Mouse (Mus musculus): ENCODE data around the gene Tmed3.

Gene Tmed3

GRCm38 (mm10) chr9:89704265-89705196 is at the start of gene Tmed3:
TSS of gene Tmed3 (minus strand) at chr9:89705068.
- peak; percentile 95 for DNase-seq (ENCODE audit: low spot score)

GRCm38 (mm10) chr9:89740041-89740440 is 35.2 kb upstream of the Tmed3 start:
- no peak for DNase-seq (ENCODE audit: low spot score)

GRCm38 (mm10) chr9:89738295-89738694 is 33.4 kb upstream of the Tmed3 start, which contains the start of gene Ankrd34c:
TSS of gene Ankrd34c (minus strand) at chr9:89738475.
- no peak for DNase-seq (ENCODE audit: low spot score)

GRCm38 (mm10) chr9:89737888-89738287 is 33.0 kb upstream of the Tmed3 start:
- DNase-seq (ENCODE audit: low spot score) = no peak

GRCm38 (mm10) chr9:89736932-89737705 is 32.3 kb upstream of the Tmed3 start:
- no peak for DNase-seq (ENCODE audit: low spot score)

GRCm38 (mm10) chr9:89706906-89707305 is 2.0 kb upstream of the Tmed3 start:
- DNase-seq (ENCODE audit: low spot score) = peak; percentile 16

- DNase-seq (ENCODE audit: low spot score) = no peak
Measured at GRCm38 (mm10) chr9:89705197-89705533, 297 bp upstream of the Tmed3 start.

- DNase-seq (ENCODE audit: low spot score) = no peak
Measured at GRCm38 (mm10) chr9:89700910-89701457, 3.9 kb downstream of the Tmed3 start.

GRCm38 (mm10) chr9:89695143-89695542 is 9.7 kb downstream of the Tmed3 start:
- DNase-seq (ENCODE audit: low spot score) = no peak

- no peak for DNase-seq (ENCODE audit: low spot score)
Measured at GRCm38 (mm10) chr9:89693670-89694069, 11.2 kb downstream of the Tmed3 start.

GRCm38 (mm10) chr9:89689179-89689578 is 15.7 kb downstream of the Tmed3 start:
- no peak for DNase-seq (ENCODE audit: low spot score)

- DNase-seq (ENCODE audit: low spot score) = peak; percentile 35
Measured at GRCm38 (mm10) chr9:89687503-89688226, 17.2 kb downstream of the Tmed3 start.

- no peak for DNase-seq (ENCODE audit: low spot score)
Measured at GRCm38 (mm10) chr9:89686262-89686661, 18.6 kb downstream of the Tmed3 start.

- no peak for DNase-seq (ENCODE audit: low spot score)
Measured at GRCm38 (mm10) chr9:89678974-89679373, 25.9 kb downstream of the Tmed3 start.

GRCm38 (mm10) chr9:89674014-89674618 is 30.8 kb downstream of the Tmed3 start:
- peak; percentile 44 for DNase-seq (ENCODE audit: low spot score)

GRCm38 (mm10) chr9:89673402-89673801 is 31.5 kb downstream of the Tmed3 start:
- DNase-seq (ENCODE audit: low spot score) = no peak

- no peak for DNase-seq (ENCODE audit: low spot score)
Measured at GRCm38 (mm10) chr9:89669878-89670277, 35.0 kb downstream of the Tmed3 start.

GRCm38 (mm10) chr9:89667306-89667942 is 37.4 kb downstream of the Tmed3 start:
- no peak for DNase-seq (ENCODE audit: low spot score)

GRCm38 (mm10) chr9:89650913-89651312 is 54.0 kb downstream of the Tmed3 start:
- no peak for DNase-seq (ENCODE audit: low spot score)

Measured in T-cell, adult 2 months (primary cell).